Mouse (Mus musculus) kidney, adult 2 months (tissue): ENCODE measurements around the gene Hic2. TPM values are rescaled to one million over a fixed set of nuclear protein-coding genes. Genes with fewer than 3 reads are reported as not detected.

Source experiments
- DNase-seq: peaks from one replicate; pipeline ENCODE4 v3.0.0; 2021
- H3K27ac ChIP-seq: fragments of 200-500 bp; 2 replicates; pipeline ENCODE4 v1.5.1; 2012; ENCODE audit warnings: low read depth, low read length, control low read depth, inconsistent platforms; ENCODE audit not compliant: insufficient read depth
- H3K27me3 ChIP-seq: fragments of 200-500 bp; replicated peaks from 2 replicates; pipeline ENCODE4 v1.6.1; 2012; ENCODE audit warnings: mild to moderate bottlenecking, moderate library complexity, low read length, inconsistent platforms; ENCODE audit not compliant: control insufficient read depth, insufficient read depth
- H3K36me3 ChIP-seq: fragments of 200-500 bp; 2 replicates; pipeline ENCODE4 v1.6.1; 2012; ENCODE audit warnings: mild to moderate bottlenecking, moderate library complexity, low read length, inconsistent platforms; ENCODE audit not compliant: control insufficient read depth, insufficient read depth
- H3K4me1 ChIP-seq: fragments of 200-500 bp; 2 replicates; pipeline ENCODE4 v1.6.1; 2011; ENCODE audit warnings: low read length; ENCODE audit not compliant: control insufficient read depth, insufficient read depth
- H3K4me3 ChIP-seq: fragments of 200-500 bp; 2 replicates; pipeline ENCODE4 v1.5.1; 2011; ENCODE audit warnings: mild to moderate bottlenecking, low read depth, low read length, control low read depth; ENCODE audit not compliant: insufficient read depth
- CTCF ChIP-seq: fragments of 200-500 bp; conservative IDR thresholded peaks from 2 replicates; pipeline ENCODE4 v1.5.1; 2011; ENCODE audit warnings: low read depth, mild to moderate bottlenecking, control low read depth, low read length, moderate library complexity, mixed read lengths; ENCODE audit not compliant: insufficient read depth, insufficient read length
- POLR2A ChIP-seq: fragments of 200-500 bp; IDR thresholded peaks from one replicate; pipeline ENCODE4 v1.6.1; 2011; ENCODE audit warnings: low read depth, low read length, control low read depth
- WGBS: fragments of 180-500 bp; shearing (Covaris S2); methylation state at CpG from one replicate; pipeline ENCODE4 v1.1.7; 2018; 5-methylcytosine and 5-hydroxymethylcytosine counted together
- polyA plus RNA-seq: library from polyadenylated mRNA; depleted of rRNA; stranded (reverse); fragments of >200 nt; gene quantifications from 2 replicates; pipeline ENCODE4 v1.2.3, GENCODE M21; 2012; rRNA removed

The Hic2 gene
- 1.5 and 1.8 TPM in 2 replicates for polyA plus RNA-seq

DNA sequence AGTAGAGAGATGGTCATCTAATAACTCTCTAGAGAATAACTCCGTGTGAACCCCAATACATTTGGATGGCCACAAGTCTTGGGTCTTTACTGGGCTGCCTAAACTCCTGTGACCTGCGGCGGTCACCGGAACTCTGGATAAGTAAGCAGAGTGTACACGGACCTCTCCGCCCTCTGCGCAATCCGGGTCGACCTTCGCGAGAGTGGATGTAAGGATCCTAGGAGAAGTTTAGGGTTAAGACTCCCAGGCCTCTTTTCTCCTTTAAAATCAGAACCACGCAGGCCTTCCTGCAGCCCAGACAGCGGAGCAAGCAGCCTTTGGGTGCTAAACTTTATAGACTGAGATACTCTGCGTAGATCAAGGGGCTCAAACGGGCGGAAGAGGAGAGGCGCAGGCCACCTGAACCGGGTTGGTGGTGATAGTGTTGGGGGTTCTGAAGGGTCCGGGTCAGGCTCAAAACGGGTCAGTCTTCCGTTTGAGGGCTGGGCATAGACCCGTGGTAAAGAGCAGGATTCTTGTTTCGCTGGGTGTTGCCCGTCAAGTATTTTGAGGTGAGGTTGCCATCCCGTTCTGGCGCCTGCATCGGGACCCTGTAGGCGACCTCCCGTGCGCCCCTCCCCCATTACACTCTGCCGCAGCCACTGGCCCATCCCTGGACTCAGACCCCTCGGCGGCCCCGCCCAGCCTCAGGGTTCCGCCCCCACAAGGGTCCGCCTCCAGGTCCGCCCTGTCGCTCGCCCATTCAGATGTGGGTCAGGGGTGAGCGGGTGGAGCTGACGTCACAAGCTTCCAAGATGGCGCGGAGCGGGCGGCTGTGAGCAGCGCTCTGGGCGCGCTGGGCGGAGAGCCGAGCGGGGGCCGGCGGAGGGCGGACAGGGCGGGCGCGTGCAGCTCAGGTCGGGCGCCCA is at the start of gene Hic2:
Hic2 (plus strand) TSS at position 779 of the 908 bp plus-strand sequence.
- peak; percentile 97 for DNase-seq
- TF ChIP-seq CTCF, result no peak
- no peak for TF ChIP-seq POLR2A
- WGBS, result 5% methylated on average over 59 of the region's 59 CpGs
- peak within 1 kb of the TSS; percentile 70 for H3K4me3 ChIP-seq
- H3K36me3 ChIP-seq, result no peaks in the 10 kb centered on the region
- peak within 1 kb of the TSS; percentile 21; the same call in 1 of the 2 replicates for H3K27ac ChIP-seq
- H3K4me1 ChIP-seq, result peaks cover 6% of the 10 kb centered on the region; the same call in 1 of the 2 replicates
- no peaks in the 10 kb centered on the region for H3K27me3 ChIP-seq

DNA sequence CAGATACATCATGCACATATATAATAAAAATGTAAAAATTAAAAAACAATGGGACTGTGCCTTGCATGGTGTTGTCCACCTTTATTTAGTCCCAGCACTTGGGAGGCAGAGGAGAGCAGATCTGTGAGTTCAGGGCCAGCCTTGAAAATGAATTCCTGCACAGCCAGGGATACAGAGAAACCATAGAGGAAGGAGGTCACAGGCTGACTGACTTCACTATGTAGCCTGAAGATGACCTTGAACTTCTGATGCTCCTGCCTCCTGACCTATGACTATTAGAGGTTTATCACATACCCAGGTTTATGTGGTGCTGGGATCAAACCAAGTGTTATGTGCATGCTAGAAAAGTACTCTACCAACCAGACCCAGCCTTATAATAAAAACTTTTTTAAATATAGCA is 47.9 kb upstream of the Hic2 start:
- Histone ChIP-seq H3K27ac (no peak overlapping the region), H3K27me3 (no peaks in the 10 kb centered on the region), H3K4me3 (no peak overlapping the region), H3K36me3 (no peaks in the 10 kb centered on the region), H3K4me1 (peaks cover 4% of the 10 kb centered on the region; the same call in 1 of the 2 replicates)
- TF ChIP-seq POLR2A (no peak), CTCF (no peak)
- DNase-seq, result no peak

- WGBS, result 66% methylated on average over 4 of the region's 4 CpGs
- TF ChIP-seq POLR2A (no peak), CTCF (no peak)
These were observed 39.5 kb upstream of the Hic2 start for GRCm38 (mm10) chr16:17193823-17194222.

GRCm38 (mm10) chr16:17200121-17200952 is 33.0 kb upstream of the Hic2 start:
- H3K27me3 ChIP-seq, result no peaks in the 10 kb centered on the region
- peak; percentile 17 for DNase-seq
- H3K36me3 ChIP-seq, result no peaks in the 10 kb centered on the region
- no peak overlapping the region for H3K27ac ChIP-seq
- peaks cover 11% of the 10 kb centered on the region; the same call in 1 of the 2 replicates for H3K4me1 ChIP-seq
- H3K4me3 ChIP-seq, result peak overlapping the region; percentile 70
- TF ChIP-seq CTCF (no peak), POLR2A (no peak)
- WGBS, result 3% methylated on average over 24 of the region's 24 CpGs

More at GRCm38 (mm10) chr16:17193823-17194222, 39.5 kb upstream of the Hic2 start:
- no peak overlapping the region for H3K27ac ChIP-seq
- H3K4me3 ChIP-seq, result no peak overlapping the region
- no peak for DNase-seq
- H3K36me3 ChIP-seq, result no peaks in the 10 kb centered on the region
- H3K27me3 ChIP-seq, result no peaks in the 10 kb centered on the region
- no peaks in the 10 kb centered on the region; the same call in 1 of the 2 replicates for H3K4me1 ChIP-seq

GRCm38 (mm10) chr16:17200953-17201707 is 32.2 kb upstream of the Hic2 start:
- TF ChIP-seq CTCF (no peak), POLR2A (no peak)
- WGBS, result 1% methylated on average over 70 of the region's 72 CpGs
- Histone ChIP-seq H3K27me3 (no peaks in the 10 kb centered on the region), H3K36me3 (no peaks in the 10 kb centered on the region), H3K4me1 (peaks cover 11% of the 10 kb centered on the region; the same call in 1 of the 2 replicates), H3K27ac (peak overlapping the region; percentile 18; the same call in 1 of the 2 replicates), H3K4me3 (peak overlapping the region; percentile 70)
- DNase-seq, result peak; percentile 90

DNA sequence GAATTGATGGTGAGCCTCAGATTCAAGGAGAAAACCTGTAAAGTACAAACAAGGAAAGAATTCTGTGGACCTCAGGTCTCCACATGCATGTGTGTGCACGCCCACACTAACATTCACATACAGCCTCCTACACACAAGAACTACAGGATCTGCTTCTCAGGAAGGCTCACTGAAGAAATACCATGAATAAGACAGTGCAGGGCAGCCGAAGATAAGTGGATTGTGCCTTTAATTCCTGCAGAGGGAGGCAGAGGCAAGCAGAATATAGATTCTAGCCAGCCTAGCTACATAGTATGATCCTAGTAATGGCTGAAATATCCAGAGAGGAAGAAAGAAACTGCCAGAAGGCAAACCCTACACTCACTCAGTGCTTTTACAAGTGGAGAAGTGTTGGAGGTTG is 31.4 kb upstream of the Hic2 start:
- H3K4me1 ChIP-seq, result peaks cover 11% of the 10 kb centered on the region; the same call in 1 of the 2 replicates
- no peaks in the 10 kb centered on the region for H3K36me3 ChIP-seq
- TF ChIP-seq CTCF, result no peak
- no peak for TF ChIP-seq POLR2A
- no peaks in the 10 kb centered on the region for H3K27me3 ChIP-seq
- H3K4me3 ChIP-seq, result no peak overlapping the region
- H3K27ac ChIP-seq, result no peak overlapping the region
- WGBS, result 41% methylated on average over 2 of the region's 2 CpGs
- no peak for DNase-seq
